In genomic region chr11:72446311-72447105, GRCm38 (mm10) we compare ENCODE assay signal across 8 mouse cellular contexts. TPM values are rescaled to one million over a fixed set of nuclear protein-coding genes. Genes with fewer than 3 reads are reported as not detected.
DNase-seq lines count a peak whose midpoint lies in the region; ATAC-seq and TF ChIP-seq lines count a peak whose summit lies in the region.
"Had no signal": no experiment of that assay in that cellular context is flagged by ENCODE, and none has a peak within 500 bp of the region (broad histone marks: within the 10 kb centered on the region; RNA-seq: fewer than 3 reads in every experiment).

No protein-coding gene starts in this region.

- no peaks in the 10 kb centered on the region for H3K4me1 ChIP-seq in ES-Bruce4 (ENCODE audit: control insufficient read depth, insufficient read depth, low read length)
- H3K4me1 ChIP-seq in limb, embryonic 11.5 days (ENCODE audit: control insufficient read depth, insufficient read depth, low read length): peaks cover 4% of the 10 kb centered on the region
- H3K4me1 ChIP-seq in spleen, adult 2 months (ENCODE audit: control insufficient read depth, insufficient read depth, insufficient read length): peaks cover 26% of the 10 kb centered on the region; the same call in 1 of the 2 replicates

- ATAC-seq in limb, embryonic 11.5 days (ENCODE audit: insufficient number of reproducible peaks, low FRiP score, low TSS enrichment, low read depth): no peak

- TF ChIP-seq CTCF in layer of hippocampus, adult 2 months (conservative IDR thresholded peaks at IDR 0.05): peak; percentile 88
- TF ChIP-seq CTCF in ES-Bruce4 (IDR thresholded peaks at IDR 0.05; ENCODE audit: low read depth, low read length): peak; percentile 78
- TF ChIP-seq CTCF in spleen, adult 2 months (IDR thresholded peaks at IDR 0.05; ENCODE audit: extremely low read depth, insufficient read depth, insufficient read length, insufficient replicate concordance): peak; percentile 59; the same call in 1 of the 2 replicates

- no peak overlapping the region for H3K9ac ChIP-seq in ES-Bruce4 (ENCODE audit: low read depth, poor library complexity, severe bottlenecking)
- no peak overlapping the region for H3K9ac ChIP-seq in limb, embryonic 11.5 days (ENCODE audit: low read length)

- H3K9me3 ChIP-seq in ES-Bruce4 (replicated peaks; ENCODE audit: control insufficient read depth, insufficient read depth, low read length, poor library complexity, severe bottlenecking): no peaks in the 10 kb centered on the region
- no peaks in the 10 kb centered on the region for H3K9me3 ChIP-seq in limb, embryonic 11.5 days (ENCODE audit: control insufficient read depth, low read length)

- no peaks in the 10 kb centered on the region for H3K27me3 ChIP-seq in ES-Bruce4 (ENCODE audit: control insufficient read depth, insufficient read depth, low read length, poor library complexity, severe bottlenecking)
- no peaks in the 10 kb centered on the region for H3K27me3 ChIP-seq in limb, embryonic 11.5 days (ENCODE audit: control insufficient read depth, insufficient read depth, low read length)
- H3K27me3 ChIP-seq in spleen, adult 2 months (ENCODE audit: control insufficient read depth, insufficient read depth, low read length): no peaks in the 10 kb centered on the region

- DNase-seq in layer of hippocampus, adult 2 months (ENCODE audit: low spot score in 2 of 2): peak in 1 of 2 experiments; percentile 65
- no peak for DNase-seq in layer of hippocampus, adult 9-11 months
- peak; percentile 37 for DNase-seq in adrenal gland, postnatal 25 days
- peak; percentile 72 for DNase-seq in limb, embryonic 11.5 days (ENCODE audit: low spot score)
- DNase-seq in spleen, adult 2 months (ENCODE audit: low read depth in 1 of 2, low spot score in 2 of 2): peak; percentile 50 to 73
- DNase-seq in layer of hippocampus, postnatal 36 days: no peak

- no peak overlapping the region for H3K27ac ChIP-seq in layer of hippocampus, adult 2 months
- no peak overlapping the region for H3K27ac ChIP-seq in ES-Bruce4 (ENCODE audit: insufficient read depth, low read length)
- no peak overlapping the region for H3K27ac ChIP-seq in limb, embryonic 11.5 days (replicated peaks; ENCODE audit: low read depth, low read length)
- H3K27ac ChIP-seq in spleen, adult 2 months (ENCODE audit: insufficient read depth, low read length): peak overlapping the region; percentile 63
- H3K27ac ChIP-seq: macrophage had no signal

- no peak overlapping the region for H3K4me3 ChIP-seq in layer of hippocampus, adult 2 months
- no peak overlapping the region for H3K4me3 ChIP-seq in ES-Bruce4 (ENCODE audit: low read depth, low read length)
- H3K4me3 ChIP-seq in limb, embryonic 11.5 days (ENCODE audit: low read depth, low read length): no peak overlapping the region
- no peak overlapping the region for H3K4me3 ChIP-seq in spleen, adult 2 months (ENCODE audit: extremely low read depth, insufficient read depth, insufficient read length)

- TF ChIP-seq EP300 in ES-Bruce4 (IDR thresholded peaks at IDR 0.05; ENCODE audit: insufficient read depth, low read depth, low read length): no peak

- WGBS in limb, embryonic 11.5 days: 88% methylated on average over 6 of the region's 6 CpGs
- WGBS in spleen, adult 2 months: 67% methylated on average over 6 of the region's 6 CpGs

- no peak for TF ChIP-seq POLR2A in ES-Bruce4 (IDR thresholded peaks at IDR 0.05; ENCODE audit: insufficient read depth, low read length)
- TF ChIP-seq POLR2A in spleen, adult 2 months (IDR thresholded peaks at IDR 0.05; ENCODE audit: low read depth, low read length): no peak

- peaks cover 93% of the 10 kb centered on the region for H3K36me3 ChIP-seq in ES-Bruce4 (ENCODE audit: control insufficient read depth, insufficient read depth, low read length, poor library complexity, severe bottlenecking)
- peaks cover 60% of the 10 kb centered on the region for H3K36me3 ChIP-seq in limb, embryonic 11.5 days (ENCODE audit: control insufficient read depth, insufficient read depth, low read length)
- H3K36me3 ChIP-seq in spleen, adult 2 months (ENCODE audit: control insufficient read depth, insufficient read depth, low read length): peaks cover 72% of the 10 kb centered on the region

- no peak overlapping the region for H3K4me2 ChIP-seq in limb, embryonic 11.5 days (ENCODE audit: low read depth, severe bottlenecking)

RNA-seq across cellular contexts. Expression of gene Mybbp1a, which starts 5.4 kb away (rescaled TPM):
- 10 to 100 TPM; 55.7 to 56.2 TPM for total RNA-seq in layer of hippocampus, adult 2 months (2021)
- polyA plus RNA-seq in ES-Bruce4 (2011; ENCODE audit: insufficient read depth, insufficient read length, low read depth, missing spikeins): 296 and 298 TPM in 2 replicates
- total RNA-seq in adrenal gland, postnatal 25 days (2021): 83.9 and 101 TPM in 2 replicates
- polyA plus RNA-seq in limb, embryonic 11.5 days (2014; fragmentation: Nextera tagmentation; extraction: Ambion mirVana): 175 and 192 TPM in 2 replicates
- polyA plus RNA-seq in spleen, adult 2 months (2012; rRNA removed): 48.6 and 48.7 TPM in 2 replicates
- total RNA-seq in layer of hippocampus, postnatal 36 days (2021): 10 to 100 TPM; 51.3 to 52.2 TPM

RNA-seq across cellular contexts. Expression of gene Ggt6, which starts 11.2 kb away (rescaled TPM):
- not detected for total RNA-seq in layer of hippocampus, adult 2 months (2021)
- not detected in 2 replicates for polyA plus RNA-seq in ES-Bruce4 (2011; ENCODE audit: insufficient read depth, insufficient read length, low read depth, missing spikeins)
- 3.7 and 4.4 TPM in 2 replicates for total RNA-seq in adrenal gland, postnatal 25 days (2021)
- polyA plus RNA-seq in limb, embryonic 11.5 days (2014; fragmentation: Nextera tagmentation; extraction: Ambion mirVana): not detected in 2 replicates
- polyA plus RNA-seq in spleen, adult 2 months (2012; rRNA removed): 0.23 and 0.55 TPM in 2 replicates
- not detected for total RNA-seq in layer of hippocampus, postnatal 36 days (2021)
- polyA plus RNA-seq: macrophage had no signal

RNA-seq across cellular contexts. Expression of gene Smtnl2, which starts 35.0 kb away (rescaled TPM):
- 1 to 10 TPM; 2.2 to 3.8 TPM for total RNA-seq in layer of hippocampus, adult 2 months (2021)
- polyA plus RNA-seq in ES-Bruce4 (2011; ENCODE audit: insufficient read depth, insufficient read length, low read depth, missing spikeins): 19.7 and 24.3 TPM in 2 replicates
- 2.6 and 2.7 TPM in 2 replicates for total RNA-seq in adrenal gland, postnatal 25 days (2021)
- polyA plus RNA-seq in limb, embryonic 11.5 days (2014; fragmentation: Nextera tagmentation; extraction: Ambion mirVana): 12.2 and 13.2 TPM in 2 replicates
- 0.98 and 1.6 TPM in 2 replicates for polyA plus RNA-seq in spleen, adult 2 months (2012; rRNA removed)
- total RNA-seq in layer of hippocampus, postnatal 36 days (2021): 1 to 10 TPM; 1.5 to 2.7 TPM
- polyA plus RNA-seq: macrophage had no signal

RNA-seq across cellular contexts. Expression of gene Spns2, which starts 43.2 kb away (rescaled TPM):
- total RNA-seq in layer of hippocampus, adult 2 months (2021): 100 to 1,000 TPM; 101 to 105 TPM
- 0.48 and 1.3 TPM in 2 replicates for polyA plus RNA-seq in ES-Bruce4 (2011; ENCODE audit: insufficient read depth, insufficient read length, low read depth, missing spikeins)
- 2.2 and 3.3 TPM in 2 replicates for total RNA-seq in adrenal gland, postnatal 25 days (2021)
- polyA plus RNA-seq in limb, embryonic 11.5 days (2014; fragmentation: Nextera tagmentation; extraction: Ambion mirVana): 1.9 and 2.1 TPM in 2 replicates
- 43.4 and 44.7 TPM in 2 replicates for polyA plus RNA-seq in spleen, adult 2 months (2012; rRNA removed)
- 100 to 1,000 TPM in 1 of 2 experiments, 10 to 100 TPM in 1; 91.4 to 129 TPM for total RNA-seq in layer of hippocampus, postnatal 36 days (2021)
- polyA plus RNA-seq: macrophage had no signal

Comparison
In these comparisons a context has a peak if more than half of its experiments do, and no peak if none do; other contexts are left out.
1. DNase-seq: peak in adrenal gland, postnatal 25 days (single experiment), limb, embryonic 11.5 days (single experiment) and spleen, adult 2 months (2 of 2); none in layer of hippocampus, adult 9-11 months (single experiment) and layer of hippocampus, postnatal 36 days (0 of 2).
2. Peak in every context shown above with its lines, with median percentiles within 50 percentile points of each other: CTCF ChIP-seq.